Mouse (Mus musculus) heart, embryonic 14.5 days (tissue): ENCODE results near the gene Gm6592. TPM values are rescaled to one million over a fixed set of nuclear protein-coding genes. Genes with fewer than 3 reads are reported as not detected.
"Not testable (repeated sequence)": the region's sequence is repeated elsewhere in the genome, so short reads cannot be mapped to it uniquely, and the experiment has no call there.

Experiments used
- ATAC-seq: fragments of 200-750 bp; cut with Nextera tagmentation; 2 replicates; pipeline ENCODE4 v1.8.0; 2017; ENCODE audit warnings: low read depth, moderate TSS enrichment; ENCODE audit not compliant: insufficient number of reproducible peaks, insufficient read depth, low FRiP score
- H3K27ac ChIP-seq, 2 experiments: fragments of 200-500 bp in 1 of 2; fragments of 300-500 bp in 1 of 2; sonication (generic) in 1 of 2; replicated peaks in 1 of 2; 2 replicates each; pipeline ENCODE4 v1.5.1; 2012 to 2014; ENCODE audit warnings: low read depth in 2 of 2, low read length in 2 of 2, control low read depth in 1 of 2, mild to moderate bottlenecking in 1 of 2, mixed read lengths in 1 of 2; ENCODE audit not compliant: control insufficient read depth in 1 of 2, insufficient read depth in 1 of 2
- H3K27me3 ChIP-seq: fragments of 300-500 bp; sonication (generic); 2 replicates; pipeline ENCODE4 v1.6.1; 2014; ENCODE audit warnings: mild to moderate bottlenecking, low read length, control low read depth; ENCODE audit not compliant: control insufficient read depth, insufficient read depth
- H3K36me3 ChIP-seq: fragments of 300-500 bp; sonication (generic); 2 replicates; pipeline ENCODE4 v1.6.1; 2014; ENCODE audit warnings: mild to moderate bottlenecking, control low read depth, low read length, mixed read lengths; ENCODE audit not compliant: control insufficient read depth, insufficient read depth
- H3K4me1 ChIP-seq, 2 experiments: fragments of 200-500 bp in 1 of 2; fragments of 300-500 bp in 1 of 2; sonication (generic) in 1 of 2; 2 replicates each; pipeline ENCODE4 v1.6.1; 2012 to 2014; ENCODE audit warnings: low read length in 2 of 2, control low read depth in 1 of 2, mixed read lengths in 1 of 2; ENCODE audit not compliant: control insufficient read depth in 2 of 2, insufficient read depth in 2 of 2
- H3K4me2 ChIP-seq: fragments of 300-500 bp; sonication (generic); 2 replicates; pipeline ENCODE4 v1.6.1; 2014; ENCODE audit warnings: mild to moderate bottlenecking, low read length
- H3K4me3 ChIP-seq, 2 experiments: fragments of 200-500 bp in 1 of 2; fragments of 300-500 bp in 1 of 2; sonication (generic) in 1 of 2; 2 replicates each; pipeline ENCODE4 v1.5.1; 2012 to 2014; ENCODE audit warnings: low read length in 2 of 2, mild to moderate bottlenecking in 2 of 2, control low read depth in 1 of 2, low read depth in 1 of 2, moderate library complexity in 1 of 2; ENCODE audit not compliant: control insufficient read depth in 1 of 2, insufficient read depth in 1 of 2
- H3K9ac ChIP-seq: fragments of 300-500 bp; sonication (generic); 2 replicates; pipeline ENCODE4 v1.6.1; 2014; ENCODE audit warnings: mild to moderate bottlenecking, low read length
- H3K9me3 ChIP-seq: fragments of 300-500 bp; sonication (generic); 2 replicates; pipeline ENCODE4 v1.6.1; 2016; ENCODE audit warnings: low read length, control low read depth; ENCODE audit not compliant: control insufficient read depth
- WGBS: fragments of 180-500 bp; shearing (Covaris S2); extraction: QIAGEN DNeasy Blood & Tissue Kit; methylation state at CpG from one replicate; pipeline ENCODE4 v1.1.7; 2014; 5-methylcytosine and 5-hydroxymethylcytosine counted together
- polyA plus RNA-seq: library from polyadenylated mRNA; unstranded; fragments of >200 nt; fragmentation: Nextera tagmentation; extraction: Ambion mirVana; gene quantifications from 2 replicates; pipeline ENCODE4 v1.2.1, GENCODE M21; 2014

The Gm6592 gene
- not detected in 2 replicates for polyA plus RNA-seq

DNA sequence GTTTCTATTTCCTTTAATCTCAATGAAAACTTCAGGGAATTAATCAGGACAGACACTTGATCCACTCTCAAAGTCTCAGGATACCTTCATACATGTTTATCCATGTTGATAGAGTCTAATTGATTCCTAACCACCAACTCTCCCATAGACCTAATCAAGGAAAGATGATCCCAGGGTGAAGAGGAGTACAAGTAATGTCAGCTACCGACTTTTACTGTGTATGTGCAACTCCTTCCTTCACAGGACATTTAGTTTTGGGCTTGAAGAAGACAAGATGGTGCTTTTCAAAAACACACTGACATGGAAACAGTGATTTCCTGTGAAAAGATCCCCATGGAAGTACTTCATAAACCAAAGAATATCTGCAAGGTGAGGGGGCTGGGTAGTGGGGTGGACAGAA lies at the start of gene Gm6592:
Gene Gm6592 (plus strand): TSS at position 301 of the 400 bp plus-strand sequence.
- Histone ChIP-seq H3K9ac (no peak within 1 kb of the TSS), H3K9me3 (no peaks in the 10 kb centered on the region), H3K4me3 (no peak within 1 kb of the TSS), H3K4me2 (no peak within 1 kb of the TSS), H3K27ac (no peak within 1 kb of the TSS), H3K4me1 (no peaks in the 10 kb centered on the region), H3K36me3 (no peaks in the 10 kb centered on the region), H3K27me3 (no peaks in the 10 kb centered on the region)
- ATAC-seq: no peak
- WGBS: 47% methylated on average over 1 of the region's 1 CpGs

DNA sequence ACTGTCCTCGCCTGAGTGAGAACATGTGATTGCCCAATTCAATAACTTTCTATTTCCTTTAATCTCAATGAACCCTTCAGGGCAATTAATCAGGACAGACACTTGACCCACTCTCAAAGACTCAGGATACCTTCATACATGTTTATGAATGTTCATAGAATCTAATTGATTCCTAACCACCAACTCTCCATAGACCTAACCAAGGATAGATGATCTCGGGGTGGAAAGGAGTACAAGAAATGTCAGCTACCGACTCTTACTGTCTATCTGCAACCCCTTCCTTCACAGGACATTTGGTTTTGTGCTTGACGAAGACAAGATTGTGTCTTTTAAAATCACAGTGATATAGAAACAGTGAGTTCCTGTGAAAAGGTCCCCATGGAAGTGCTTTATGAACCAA lies 40.4 kb upstream of the Gm6592 start, which contains the start of gene Ssxb5:
Gene Ssxb5 (plus strand): TSS at position 301 of the 400 bp plus-strand sequence.
- WGBS: 65% methylated on average over 4 of the region's 4 CpGs
- ATAC-seq: not testable (repeated sequence)

DNA sequence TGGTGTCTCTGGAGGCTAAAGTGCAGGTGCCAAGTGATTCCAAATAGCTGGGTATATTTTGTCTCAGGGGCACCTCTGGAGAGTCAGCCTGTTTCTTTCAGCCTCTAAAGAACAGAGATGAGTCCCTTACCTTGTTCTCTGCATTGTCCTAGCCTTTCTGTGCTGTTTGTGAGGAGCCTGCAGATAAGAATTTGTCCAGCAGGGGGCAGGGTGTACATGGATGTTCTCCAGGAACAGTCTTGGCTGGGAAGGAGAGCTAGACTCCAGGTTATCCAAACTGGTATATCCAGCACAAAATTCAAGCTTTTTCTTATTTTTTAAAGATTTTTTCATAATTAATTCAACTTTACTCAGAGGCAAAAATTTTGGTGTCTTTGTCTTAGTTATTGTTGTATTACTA lies 11.8 kb upstream of the Gm6592 start:
- Histone ChIP-seq H3K4me2 (no peak overlapping the region), H3K9me3 (no peaks in the 10 kb centered on the region)
- ATAC-seq: no peak

More for the DNA sequence above, 40.4 kb upstream of the Gm6592 start, which contains the start of gene Ssxb5:
- not testable (repeated sequence) for H3K27me3 ChIP-seq, H3K4me3 ChIP-seq, H3K27ac ChIP-seq, H3K4me2 ChIP-seq, H3K4me1 ChIP-seq, H3K9me3 ChIP-seq, H3K9ac ChIP-seq, H3K36me3 ChIP-seq

DNA sequence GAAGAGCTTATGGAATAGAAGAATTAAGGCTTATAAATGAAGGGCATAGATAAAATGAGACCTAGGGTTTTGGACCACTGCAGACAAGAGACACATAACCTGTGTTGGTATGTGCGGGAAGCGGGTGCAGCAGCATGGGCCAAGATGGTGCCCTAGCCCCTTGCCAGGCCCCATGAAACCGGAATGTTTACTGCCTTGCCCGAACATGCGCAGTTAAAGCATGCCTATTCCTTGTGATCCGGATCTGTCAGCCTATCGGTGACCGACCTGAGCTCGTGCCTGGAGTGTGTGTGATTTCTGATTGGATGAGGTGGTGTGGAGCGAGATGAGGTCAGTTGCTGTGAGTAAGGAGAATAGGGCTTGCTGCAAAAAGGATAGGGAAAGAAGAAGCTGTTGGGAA lies 8.7 kb downstream of the Gm6592 start:
- Histone ChIP-seq H3K4me2 (no peak overlapping the region), H3K27me3 (no peaks in the 10 kb centered on the region), H3K4me3 (no peak overlapping the region), H3K27ac (no peak overlapping the region), H3K9me3 (no peaks in the 10 kb centered on the region), H3K4me1 (no peaks in the 10 kb centered on the region), H3K36me3 (no peaks in the 10 kb centered on the region), H3K9ac (no peak overlapping the region)
- no peak for ATAC-seq
- WGBS: 84% methylated on average over 10 of the region's 10 CpGs

More for the DNA sequence above, 11.8 kb upstream of the Gm6592 start:
- Histone ChIP-seq H3K4me1 (no peaks in the 10 kb centered on the region), H3K9ac (no peak overlapping the region), H3K27me3 (no peaks in the 10 kb centered on the region), H3K4me3 (no peak overlapping the region), H3K36me3 (no peaks in the 10 kb centered on the region), H3K27ac (no peak overlapping the region)

GRCm38 (mm10) chrX:8864331-8864730 lies 20.5 kb downstream of the Gm6592 start:
- WGBS: 7% methylated on average over 3 of the region's 3 CpGs
- not testable (repeated sequence) for H3K4me1 ChIP-seq

DNA sequence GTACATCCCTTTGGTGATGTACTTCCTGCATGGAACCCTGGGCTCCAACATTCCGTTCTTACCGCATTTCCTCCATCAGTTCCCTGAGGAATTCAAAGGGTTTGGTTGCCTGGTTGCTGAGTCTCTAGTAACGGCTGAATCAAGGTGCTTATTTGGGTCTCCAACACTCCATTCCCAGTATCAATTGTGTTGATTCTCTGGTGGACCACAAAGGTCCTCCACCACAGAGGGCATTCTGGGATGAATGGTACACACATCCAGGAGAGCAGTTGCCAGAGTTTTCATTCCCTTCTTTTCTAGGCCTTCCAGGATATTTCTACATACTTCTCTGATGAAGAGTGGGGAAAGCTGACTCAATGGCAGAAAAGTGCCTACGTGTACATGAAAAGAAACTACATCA lies 30.2 kb downstream of the Gm6592 start, which contains the start of gene Gm5751:
Gene Gm5751 (plus strand): TSS at position 301 of the 400 bp plus-strand sequence.
- H3K4me1 ChIP-seq, H3K27me3 ChIP-seq, ATAC-seq, H3K27ac ChIP-seq, H3K9ac ChIP-seq, H3K9me3 ChIP-seq, H3K36me3 ChIP-seq, H3K4me2 ChIP-seq, H3K4me3 ChIP-seq: not testable (repeated sequence)
- WGBS: 70% methylated on average over 3 of the region's 4 CpGs

More at GRCm38 (mm10) chrX:8864331-8864730, 20.5 kb downstream of the Gm6592 start:
- not testable (repeated sequence) for H3K27me3 ChIP-seq, H3K4me3 ChIP-seq, H3K27ac ChIP-seq, H3K9me3 ChIP-seq, H3K9ac ChIP-seq, ATAC-seq, H3K36me3 ChIP-seq, H3K4me2 ChIP-seq

- ATAC-seq: no peak
- 52% methylated on average over 4 of the region's 4 CpGs for WGBS
- Histone ChIP-seq H3K9ac (no peak overlapping the region), H3K27ac (no peak overlapping the region), H3K9me3 (no peaks in the 10 kb centered on the region), H3K36me3 (no peaks in the 10 kb centered on the region), H3K27me3 (no peaks in the 10 kb centered on the region), H3K4me2 (no peak overlapping the region), H3K4me3 (no peak overlapping the region), H3K4me1 (no peaks in the 10 kb centered on the region)
Measured at GRCm38 (mm10) chrX:8884336-8884735, 40.5 kb downstream of the Gm6592 start.

GRCm38 (mm10) chrX:8891975-8892342 lies 48.2 kb downstream of the Gm6592 start:
- Histone ChIP-seq H3K4me2 (peak overlapping the region; percentile 75), H3K36me3 (no peaks in the 10 kb centered on the region), H3K27ac (no peak overlapping the region), H3K27me3 (no peaks in the 10 kb centered on the region), H3K4me3 (peak overlapping the region in 1 of 2 experiments; percentile 55; a peak in 2 of 4 replicates), H3K4me1 (no peaks in the 10 kb centered on the region), H3K9ac (no peak overlapping the region; the same call in 1 of the 2 replicates), H3K9me3 (no peaks in the 10 kb centered on the region)
- no peak for ATAC-seq
- WGBS: 48% methylated on average over 4 of the region's 9 CpGs
